Comparison of ENCODE assay signal across 17 mouse cellular contexts in genomic region chr11:96429062-96429461, GRCm38 (mm10). TPM values are rescaled to one million over a fixed set of nuclear protein-coding genes. Genes with fewer than 3 reads are reported as not detected.
DNase-seq lines count a peak whose midpoint lies in the region; ATAC-seq and TF ChIP-seq lines count a peak whose summit lies in the region.
"Had no signal": no experiment of that assay in that cellular context is flagged by ENCODE, and none has a peak within 500 bp of the region (broad histone marks: within the 10 kb centered on the region; RNA-seq: fewer than 3 reads in every experiment).

No protein-coding gene starts in this region.

- WGBS in liver, embryonic 13.5 days (ENCODE audit: insufficient replicate concordance) = 58% methylated on average over 2 of the region's 2 CpGs
- 77% methylated on average over 2 of the region's 2 CpGs for WGBS in liver, embryonic 11.5 days
- 55% methylated on average over 2 of the region's 2 CpGs for WGBS in kidney, postnatal 0 days
- WGBS in liver, embryonic 16.5 days (ENCODE audit: insufficient replicate concordance) = 61% methylated on average over 2 of the region's 2 CpGs

- TF ChIP-seq CTCF in kidney, postnatal 0 days (IDR thresholded peaks at IDR 0.05; ENCODE audit: low read depth) = no peak

- H3K27ac ChIP-seq in liver, embryonic 13.5 days = no peak overlapping the region
- H3K27ac ChIP-seq in liver, embryonic 11.5 days (ENCODE audit: low read depth, low read length) = no peak overlapping the region
- H3K27ac ChIP-seq in kidney, postnatal 0 days = peak overlapping the region; percentile 58; the same call in 1 of the 2 replicates
- H3K27ac ChIP-seq in liver, embryonic 16.5 days (ENCODE audit: low read length) = no peak overlapping the region
- H3K27ac ChIP-seq: embryonic facial prominence, embryonic 13.5 days; forebrain, embryonic 15.5 days; heart, embryonic 10.5 days; layer of hippocampus, adult 2 months; midbrain, embryonic 15.5 days had no signal

- H3K9me3 ChIP-seq in liver, embryonic 13.5 days (replicated peaks) = no peaks in the 10 kb centered on the region
- no peaks in the 10 kb centered on the region for H3K9me3 ChIP-seq in liver, embryonic 11.5 days (ENCODE audit: control insufficient read depth, low read length)
- no peaks in the 10 kb centered on the region for H3K9me3 ChIP-seq in kidney, postnatal 0 days (replicated peaks; ENCODE audit: low read length)
- H3K9me3 ChIP-seq in liver, embryonic 16.5 days (replicated peaks; ENCODE audit: control insufficient read depth, low read length) = no peaks in the 10 kb centered on the region
- H3K9me3 ChIP-seq: embryonic facial prominence, embryonic 13.5 days; forebrain, embryonic 15.5 days; heart, embryonic 10.5 days; midbrain, embryonic 15.5 days had no signal

- no peak for DNase-seq in liver, embryonic 13.5 days
- no peak for DNase-seq in liver, embryonic 11.5 days (ENCODE audit: low spot score)
- peak; percentile 52 to 67 for DNase-seq in kidney, adult 8-10 months
- DNase-seq in kidney, postnatal 0 days (ENCODE audit: low spot score) = no peak
- DNase-seq in right cerebral cortex, postnatal 4 days = no peak
- no peak for DNase-seq in gastrocnemius, adult 8-10 months (ENCODE audit: low spot score in 2 of 2)
- DNase-seq: cerebellum, postnatal 10 days; layer of hippocampus, postnatal 36 days; lung, postnatal 14 days; right cerebral cortex, postnatal 25 days had no signal

- no peak overlapping the region for H3K9ac ChIP-seq in liver, embryonic 13.5 days
- H3K9ac ChIP-seq in liver, embryonic 11.5 days (ENCODE audit: low read depth, low read length) = no peak overlapping the region
- no peak overlapping the region for H3K9ac ChIP-seq in kidney, postnatal 0 days (ENCODE audit: low read depth, low read length)
- H3K9ac ChIP-seq in liver, embryonic 16.5 days (ENCODE audit: low read depth, low read length) = no peak overlapping the region
- H3K9ac ChIP-seq: embryonic facial prominence, embryonic 13.5 days; forebrain, embryonic 15.5 days; midbrain, embryonic 15.5 days had no signal

- H3K4me3 ChIP-seq in liver, embryonic 13.5 days (replicated peaks) = no peak overlapping the region
- no peak overlapping the region for H3K4me3 ChIP-seq in liver, embryonic 11.5 days (ENCODE audit: low read depth, low read length)
- H3K4me3 ChIP-seq in kidney, postnatal 0 days (replicated peaks; ENCODE audit: low read depth, low read length) = no peak overlapping the region
- H3K4me3 ChIP-seq in liver, embryonic 16.5 days (ENCODE audit: low read depth, low read length) = no peak overlapping the region
- H3K4me3 ChIP-seq: embryonic facial prominence, embryonic 13.5 days; forebrain, embryonic 15.5 days; heart, embryonic 10.5 days; layer of hippocampus, adult 2 months; midbrain, embryonic 15.5 days had no signal

- peaks cover 8% of the 10 kb centered on the region; the same call in 1 of the 2 replicates for H3K4me1 ChIP-seq in liver, embryonic 13.5 days (replicated peaks)
- H3K4me1 ChIP-seq in liver, embryonic 11.5 days (replicated peaks; ENCODE audit: control insufficient read depth, insufficient read depth, low read length) = no peaks in the 10 kb centered on the region
- H3K4me1 ChIP-seq in kidney, postnatal 0 days (replicated peaks; ENCODE audit: insufficient read depth, low read length) = peaks cover 9% of the 10 kb centered on the region
- H3K4me1 ChIP-seq in liver, embryonic 16.5 days (ENCODE audit: control insufficient read depth, low read depth, low read length) = no peaks in the 10 kb centered on the region
- H3K4me1 ChIP-seq: embryonic facial prominence, embryonic 13.5 days; forebrain, embryonic 15.5 days; midbrain, embryonic 15.5 days had no signal

- no peak overlapping the region for H3K4me2 ChIP-seq in liver, embryonic 13.5 days
- no peak overlapping the region for H3K4me2 ChIP-seq in liver, embryonic 11.5 days
- H3K4me2 ChIP-seq in kidney, postnatal 0 days (ENCODE audit: low read length) = no peak overlapping the region
- H3K4me2 ChIP-seq in liver, embryonic 16.5 days (ENCODE audit: low read depth, low read length) = no peak overlapping the region
- H3K4me2 ChIP-seq: embryonic facial prominence, embryonic 13.5 days; forebrain, embryonic 15.5 days; midbrain, embryonic 15.5 days had no signal

- H3K36me3 ChIP-seq in liver, embryonic 13.5 days = no peaks in the 10 kb centered on the region
- H3K36me3 ChIP-seq in liver, embryonic 11.5 days (ENCODE audit: control insufficient read depth, insufficient read depth, low read length) = no peaks in the 10 kb centered on the region
- H3K36me3 ChIP-seq in kidney, postnatal 0 days (ENCODE audit: insufficient read depth, low read length) = no peaks in the 10 kb centered on the region
- no peaks in the 10 kb centered on the region for H3K36me3 ChIP-seq in liver, embryonic 16.5 days (ENCODE audit: control insufficient read depth, insufficient read depth)
- H3K36me3 ChIP-seq: embryonic facial prominence, embryonic 13.5 days; forebrain, embryonic 15.5 days; heart, embryonic 10.5 days; midbrain, embryonic 15.5 days had no signal

- ATAC-seq in liver, embryonic 13.5 days (ENCODE audit: low read depth) = peak; percentile 62; the same call in 1 of the 2 replicates
- ATAC-seq in liver, embryonic 11.5 days (replicated peaks; ENCODE audit: low FRiP score) = no peak
- peak; percentile 61; the same call in 1 of the 2 replicates for ATAC-seq in kidney, postnatal 0 days (replicated peaks; ENCODE audit: low FRiP score, low read depth)
- peak; percentile 91 for ATAC-seq in liver, embryonic 16.5 days (ENCODE audit: low read depth)
- ATAC-seq: forebrain, embryonic 15.5 days; midbrain, embryonic 15.5 days had no signal

- H3K27me3 ChIP-seq in liver, embryonic 13.5 days = no peaks in the 10 kb centered on the region
- H3K27me3 ChIP-seq in liver, embryonic 11.5 days (replicated peaks; ENCODE audit: control insufficient read depth, insufficient read depth, low read length) = no peaks in the 10 kb centered on the region
- H3K27me3 ChIP-seq in kidney, postnatal 0 days (ENCODE audit: insufficient read depth, low read length) = no peaks in the 10 kb centered on the region
- H3K27me3 ChIP-seq in liver, embryonic 16.5 days (ENCODE audit: control insufficient read depth, insufficient read depth, low read depth, low read length) = no peaks in the 10 kb centered on the region
- H3K27me3 ChIP-seq: forebrain, embryonic 15.5 days; midbrain, embryonic 15.5 days had no signal

RNA-seq across cellular contexts. Expression of gene Skap1, which starts 35.3 kb away (rescaled TPM):
- polyA plus RNA-seq in liver, embryonic 13.5 days (2015; fragmentation: Nextera tagmentation; extraction: Ambion mirVana) = 0.22 and 0.29 TPM in 2 replicates
- polyA plus RNA-seq in liver, embryonic 11.5 days (2014; fragmentation: Nextera tagmentation; extraction: Ambion mirVana) = 0.45 and 0.58 TPM in 2 replicates
- 7.6 and 8.7 TPM in 2 replicates for polyA plus RNA-seq in kidney, postnatal 0 days (2015; fragmentation: Nextera tagmentation; extraction: Ambion mirVana)
- polyA plus RNA-seq in liver, embryonic 16.5 days (2015; fragmentation: Nextera tagmentation; extraction: Ambion mirVana) = 0.12 and 0.39 TPM in 2 replicates
- under 1 TPM in 1 of 4 experiments, not detected in 3; 0.40 TPM for total RNA-seq in gastrocnemius, adult 8-10 months (2022)
- total RNA-seq: gastrocnemius, adult 18-20 months had no signal

Comparison
In these comparisons a context has a peak if more than half of its experiments do, and no peak if none do; other contexts are left out.
1. DNase-seq: peak in kidney, adult 8-10 months (2 of 2); none in liver, embryonic 13.5 days (single experiment), liver, embryonic 11.5 days (single experiment), kidney, postnatal 0 days (single experiment), right cerebral cortex, postnatal 4 days (single experiment) and gastrocnemius, adult 8-10 months (0 of 2).